Mouse (Mus musculus) kidney, adult 2 months (tissue): ENCODE measurements around the gene Wwox.

Source experiments
- CTCF ChIP-seq: fragments of 200-500 bp; conservative IDR thresholded peaks from 2 replicates; pipeline ENCODE4 v1.5.1; 2011; ENCODE audit warnings: low read depth, mild to moderate bottlenecking, control low read depth, low read length, moderate library complexity, mixed read lengths; ENCODE audit not compliant: insufficient read depth, insufficient read length
- POLR2A ChIP-seq: fragments of 200-500 bp; IDR thresholded peaks from one replicate; pipeline ENCODE4 v1.6.1; 2011; ENCODE audit warnings: low read depth, low read length, control low read depth

- TF ChIP-seq CTCF (no peak), POLR2A (no peak)
Observed at GRCm38 (mm10) chr8:114908086-114908485, 468.6 kb downstream of the Wwox start.
